Mouse (Mus musculus) left cerebral cortex, adult 2 months (tissue): ENCODE results near the gene Cerkl. TPM values are rescaled to one million over a fixed set of nuclear protein-coding genes. Genes with fewer than 3 reads are reported as not detected.

Experiments
- DNase-seq, 2 experiments: peaks; one replicate each; pipeline ENCODE4 v3.0.0; 2021 to 2022; ENCODE audit warnings: low spot score in 2 of 2, mixed read lengths in 1 of 2; ENCODE audit errors: extremely low spot score in 1 of 2
- H3K27ac ChIP-seq: fragments of 200-600 bp; 2 replicates; pipeline ENCODE4 v1.8.1; 2022
- H3K4me3 ChIP-seq: fragments of 200-600 bp; 2 replicates; pipeline ENCODE4 v1.8.1; 2022
- CTCF ChIP-seq: fragments of 200-600 bp; IDR thresholded peaks from 2 replicates; pipeline ENCODE4 v1.8.1; 2022; ENCODE audit warnings: antibody characterized with exemption, mild to moderate bottlenecking, moderate library complexity
- intact Hi-C: fragments of 180-260 bp; cut with DNase I; formaldehyde crosslinking; loops from one replicate; pipeline ENCODE4 v1.15.1; 2025
- total RNA-seq, 2 experiments: library from RNA; stranded (reverse); gene quantifications; 2 replicates each; pipeline ENCODE4 v1.2.3; 2021

Gene Cerkl
- total RNA-seq, 2 experiments from 2014 or later: 5.6 to 6.3 TPM

GRCm38 (mm10) chr2:79334661-79335060 is 121.9 kb downstream of the Cerkl start:
- intact Hi-C loops: no loop called here

DNA sequence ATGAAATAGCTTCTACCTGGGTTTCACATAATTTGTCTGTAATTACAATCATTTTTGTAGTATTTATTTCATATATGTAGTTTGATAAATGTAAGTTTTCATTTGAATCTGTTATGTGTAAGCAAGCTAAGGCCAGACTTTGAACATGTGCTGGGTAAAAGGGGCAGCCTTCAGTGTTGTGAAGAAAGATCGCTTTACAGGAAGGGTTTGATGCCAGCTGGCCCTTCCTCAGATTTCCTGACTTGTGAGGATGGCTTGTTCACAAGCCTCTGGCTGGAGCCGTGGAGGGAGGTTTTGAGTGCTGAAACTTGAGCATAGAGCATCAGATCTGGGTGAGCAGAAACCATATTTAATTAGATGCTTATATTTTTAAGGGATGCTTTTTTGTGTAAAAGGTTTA is 128.5 kb downstream of the Cerkl start:
- DNase-seq: no peak
- Histone ChIP-seq H3K27ac (no peak overlapping the region), H3K4me3 (no peak overlapping the region)
- intact Hi-C loops: no loop called here
- no peak for TF ChIP-seq CTCF

More at GRCm38 (mm10) chr2:79334661-79335060, 121.9 kb downstream of the Cerkl start:
- TF ChIP-seq CTCF: no peak
- DNase-seq: no peak
- Histone ChIP-seq H3K27ac (no peak overlapping the region), H3K4me3 (no peak overlapping the region)

GRCm38 (mm10) chr2:79316182-79316880 is 140.3 kb downstream of the Cerkl start:
- intact Hi-C loops: no loop called here
- DNase-seq: no peak
- Histone ChIP-seq H3K4me3 (no peak overlapping the region), H3K27ac (no peak overlapping the region)
- TF ChIP-seq CTCF: no peak

DNA sequence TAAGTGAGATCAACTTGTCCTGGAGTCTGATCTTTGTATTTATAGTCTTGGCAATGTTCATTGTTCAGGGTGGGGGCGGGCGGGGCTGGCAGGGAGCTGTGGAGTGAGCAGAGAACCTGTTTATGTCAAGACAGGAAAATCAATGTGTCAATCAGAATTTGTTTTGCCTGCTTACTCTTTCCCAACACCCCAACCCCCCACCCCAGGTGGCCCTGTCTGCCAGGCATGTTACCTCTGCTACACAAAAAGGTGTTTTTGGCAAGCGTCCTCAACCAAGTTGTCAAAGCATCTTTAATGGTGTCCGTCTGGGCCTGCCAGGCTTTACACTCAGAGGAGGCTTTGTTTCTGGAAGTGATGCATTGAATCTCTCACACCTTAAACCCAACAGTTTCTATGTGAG is 141.5 kb downstream of the Cerkl start:
- no peak for TF ChIP-seq CTCF
- H3K27ac ChIP-seq: no peak overlapping the region
- intact Hi-C loops: no loop called here
- DNase-seq: no peak
- no peak overlapping the region for H3K4me3 ChIP-seq

GRCm38 (mm10) chr2:79312499-79312898 is 144.1 kb downstream of the Cerkl start:
- intact Hi-C loops: no loop called here
- TF ChIP-seq CTCF: no peak
- no peak overlapping the region for H3K27ac ChIP-seq
- no peak for DNase-seq
- H3K4me3 ChIP-seq: no peak overlapping the region

DNA sequence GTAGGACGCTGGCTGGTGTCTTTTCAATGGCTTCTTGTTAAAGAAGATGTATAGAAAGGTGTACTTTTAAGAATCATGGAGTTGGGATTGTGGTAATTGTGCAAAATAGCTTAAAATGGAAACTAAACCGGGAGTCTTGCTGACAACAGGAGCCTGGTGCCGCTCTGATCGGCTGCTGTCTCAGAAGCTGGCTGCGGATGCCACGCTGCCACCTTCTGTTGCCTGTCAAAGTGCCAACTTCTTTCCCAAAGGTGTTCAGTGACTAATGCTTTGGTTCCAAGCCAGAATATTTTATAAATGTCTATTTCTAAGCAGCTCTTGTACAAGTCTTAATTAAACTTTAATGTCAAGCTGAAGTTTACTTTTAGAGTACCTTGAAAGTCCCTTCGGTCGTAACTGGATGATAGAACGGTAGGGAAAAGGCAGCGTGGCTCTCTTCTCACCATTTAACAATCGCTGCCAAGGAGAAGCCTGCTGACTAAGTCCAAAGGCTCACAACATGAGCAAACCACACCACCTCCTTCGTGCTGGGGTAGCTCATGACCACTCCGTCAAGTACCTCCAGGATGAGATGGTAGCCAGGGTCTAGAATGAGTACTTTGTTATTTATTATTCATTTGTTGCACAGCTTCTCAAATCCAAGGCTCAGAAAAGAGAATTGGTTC is 147.0 kb downstream of the Cerkl start:
- DNase-seq: peak; percentile 24 to 42
- Histone ChIP-seq H3K4me3 (no peak overlapping the region), H3K27ac (no peak overlapping the region)
- intact Hi-C loops: loop anchor here (5.0 kb wide), 1 partner anchor 143 kb away; no protein-coding TSS in a partner anchor
- no peak for TF ChIP-seq CTCF

GRCm38 (mm10) chr2:79307549-79307948 is 149.0 kb downstream of the Cerkl start:
- no peak for DNase-seq
- no peak overlapping the region for H3K4me3 ChIP-seq
- TF ChIP-seq CTCF: no peak
- peak overlapping the region; percentile 32; the same call in 1 of the 2 replicates for H3K27ac ChIP-seq
- intact Hi-C loops: loop anchor here (5.0 kb wide), 1 partner anchor 145 kb away; no protein-coding TSS in a partner anchor

DNA sequence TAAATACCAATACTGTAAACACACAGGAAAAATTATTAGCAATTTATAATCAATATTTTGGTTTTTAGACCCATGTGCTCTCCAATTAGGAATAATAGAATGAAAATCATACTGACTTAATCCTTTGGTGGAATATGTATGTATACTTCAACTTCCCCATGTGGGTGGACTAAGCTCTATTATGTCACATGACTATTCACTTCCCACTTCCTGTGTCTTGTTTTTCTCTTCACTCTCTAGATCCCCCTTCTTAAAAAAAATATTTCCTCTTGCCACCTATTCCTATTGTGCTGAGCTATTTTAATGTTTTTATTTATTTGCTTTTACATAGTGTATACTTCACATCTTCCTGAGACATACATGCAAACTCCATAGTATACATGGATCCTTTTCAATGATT is 154.2 kb downstream of the Cerkl start:
- DNase-seq: no peak
- TF ChIP-seq CTCF: no peak
- no peak overlapping the region for H3K27ac ChIP-seq
- intact Hi-C loops: no loop called here
- no peak overlapping the region for H3K4me3 ChIP-seq

GRCm38 (mm10) chr2:79292431-79292830 is 164.2 kb downstream of the Cerkl start:
- no peak overlapping the region for H3K4me3 ChIP-seq
- DNase-seq: no peak
- no peak overlapping the region for H3K27ac ChIP-seq
- intact Hi-C loops: no loop called here
- TF ChIP-seq CTCF: no peak

DNA sequence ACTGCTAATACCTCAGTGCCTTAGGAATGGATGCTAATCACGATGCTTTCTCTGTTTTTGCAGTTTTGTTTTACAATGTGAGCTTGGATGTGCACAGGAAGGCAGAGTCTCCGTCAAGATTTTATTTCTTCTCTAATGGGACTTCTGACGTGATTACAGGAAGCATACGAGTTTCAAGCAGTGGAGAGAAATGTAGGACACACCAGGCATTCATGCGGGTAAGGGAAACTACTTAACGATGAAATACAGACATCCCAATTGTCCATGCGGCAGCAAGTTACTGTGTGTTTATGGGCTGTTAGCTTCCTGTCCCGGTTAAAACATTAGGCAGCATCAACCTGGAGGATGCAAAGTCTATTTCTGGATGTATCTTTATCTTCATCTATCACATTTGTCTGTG is 164.7 kb downstream of the Cerkl start:
- no peak overlapping the region for H3K27ac ChIP-seq

GRCm38 (mm10) chr2:79290149-79290548 is 166.4 kb downstream of the Cerkl start:
- no peak for TF ChIP-seq CTCF
- H3K4me3 ChIP-seq: no peak overlapping the region
- intact Hi-C loops: no loop called here
- DNase-seq: no peak
- H3K27ac ChIP-seq: no peak overlapping the region

More for the DNA sequence above, 164.7 kb downstream of the Cerkl start:
- no peak for DNase-seq
- intact Hi-C loops: no loop called here
- no peak for TF ChIP-seq CTCF
- H3K4me3 ChIP-seq: no peak overlapping the region

GRCm38 (mm10) chr2:79284206-79284605 is 172.4 kb downstream of the Cerkl start:
- H3K4me3 ChIP-seq: no peak overlapping the region
- TF ChIP-seq CTCF: no peak
- DNase-seq: no peak
- H3K27ac ChIP-seq: no peak overlapping the region
- intact Hi-C loops: no loop called here

Other genes with a start within 250 kb of the Cerkl start
- gene Itga4, start 201.4 kb downstream of the Cerkl start, total RNA-seq: 10 to 100 TPM; 10.6 to 11.2 TPM
- 10 to 100 TPM; 16.7 to 17.3 TPM for gene Neurod1, start within 50 bp of the Cerkl start, total RNA-seq
- 10 to 100 TPM; 38.6 to 39.6 TPM for gene Itprid2, start 178.6 kb upstream of the Cerkl start, total RNA-seq